Mouse (Mus musculus) lung, postnatal 0 days (tissue): ENCODE results near the gene Nlrc4. TPM values are rescaled to one million over a fixed set of nuclear protein-coding genes. Genes with fewer than 3 reads are reported as not detected.
"Not testable (repeated sequence)": the region's sequence is repeated elsewhere in the genome, so short reads cannot be mapped to it uniquely, and the experiment has no call there.

Experiments used
- ATAC-seq: fragments of 200-750 bp; cut with Nextera tagmentation; 2 replicates; pipeline ENCODE4 v1.8.0; 2017; ENCODE audit warnings: moderate library complexity
- DNase-seq: peaks from one replicate; pipeline ENCODE4 v3.0.0-alpha.2; 2016; ENCODE audit warnings: low spot score
- H3K27ac ChIP-seq: fragments of 300-500 bp; sonication (generic); 2 replicates; pipeline ENCODE4 v1.5.1; 2014; ENCODE audit warnings: antibody characterized with exemption, mild to moderate bottlenecking, low read length, mixed read lengths
- H3K27me3 ChIP-seq: fragments of 300-500 bp; sonication (generic); replicated peaks from 2 replicates; pipeline ENCODE4 v1.6.1; 2014; ENCODE audit warnings: low read length, mixed read lengths; ENCODE audit not compliant: insufficient read depth
- H3K36me3 ChIP-seq: fragments of 300-500 bp; sonication (generic); 2 replicates; pipeline ENCODE4 v1.6.1; 2014; ENCODE audit warnings: low read length, mixed read lengths; ENCODE audit not compliant: insufficient read depth
- H3K4me1 ChIP-seq: fragments of 300-500 bp; sonication (generic); 2 replicates; pipeline ENCODE4 v1.6.1; 2014; ENCODE audit warnings: antibody characterized with exemption, low read depth, low read length, mixed read lengths; ENCODE audit not compliant: insufficient read depth
- H3K4me2 ChIP-seq: fragments of 300-500 bp; sonication (generic); replicated peaks from 2 replicates; pipeline ENCODE4 v1.6.1; 2014; ENCODE audit warnings: low read depth, mild to moderate bottlenecking, low read length, moderate library complexity, mixed read lengths
- H3K4me3 ChIP-seq: fragments of 300-500 bp; sonication (generic); 2 replicates; pipeline ENCODE4 v1.5.1; 2014; ENCODE audit warnings: low read depth, low read length
- H3K9ac ChIP-seq: fragments of 300-500 bp; sonication (generic); replicated peaks from 2 replicates; pipeline ENCODE4 v1.6.1; 2014; ENCODE audit warnings: low read depth, mild to moderate bottlenecking
- H3K9me3 ChIP-seq: fragments of 300-500 bp; sonication (generic); 2 replicates; pipeline ENCODE4 v1.6.1; 2016; ENCODE audit warnings: low read length, mixed read lengths
- CTCF ChIP-seq: IDR thresholded peaks from 2 replicates; pipeline ENCODE4 v1.5.1; 2016; ENCODE audit warnings: antibody characterized with exemption, mild to moderate bottlenecking
- EP300 ChIP-seq: IDR thresholded peaks from 2 replicates; pipeline ENCODE4 v1.6.1; 2016; ENCODE audit warnings: antibody characterized with exemption, mild to moderate bottlenecking, control low read depth
- WGBS: fragments of 180-500 bp; shearing (Covaris S2); extraction: QIAGEN DNeasy Blood & Tissue Kit; methylation state at CpG from one replicate; pipeline ENCODE4 v1.1.7; 2014; 5-methylcytosine and 5-hydroxymethylcytosine counted together
- polyA plus RNA-seq: library from polyadenylated mRNA; unstranded; fragments of >200 nt; fragmentation: Nextera tagmentation; extraction: Ambion mirVana; gene quantifications from 2 replicates; pipeline ENCODE4 v1.2.1, GENCODE M21; 2015

Nlrc4 gene
- polyA plus RNA-seq, 1 experiment from 2014 or later = 0.53 TPM

DNA sequence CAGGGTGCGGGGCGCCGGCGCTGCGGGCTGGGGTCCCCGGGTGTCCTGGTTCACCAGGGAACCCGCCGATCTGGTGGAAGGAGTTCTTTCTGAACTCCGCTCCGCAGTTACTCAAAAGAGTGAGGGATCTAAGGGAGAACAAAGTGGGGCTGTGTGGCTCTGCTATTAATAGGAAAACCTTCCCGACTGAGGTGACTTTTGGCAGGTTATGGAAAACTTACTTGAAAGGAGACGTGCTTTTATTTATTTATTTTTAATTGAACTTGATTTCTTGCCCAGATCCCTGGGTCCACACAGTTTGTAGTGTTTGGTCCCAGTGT is 30.9 kb upstream of the Nlrc4 start:
- DNase-seq (no peak), ATAC-seq (no peak)
- Histone ChIP-seq H3K27ac (peak overlapping the region; percentile 95), H3K4me1 (no peaks in the 10 kb centered on the region; the same call in 1 of the 2 replicates), H3K9me3 (no peaks in the 10 kb centered on the region), H3K4me2 (peak overlapping the region; percentile 57), H3K9ac (peak overlapping the region; percentile 84), H3K4me3 (peak overlapping the region; percentile 75), H3K27me3 (no peaks in the 10 kb centered on the region), H3K36me3 (0 out of 2 replicates have a peak, but pooled peaks cover 3% of the 10 kb centered on the region)
- 2% methylated on average over 12 of the region's 12 CpGs for WGBS
- no peak for TF ChIP-seq CTCF
- TF ChIP-seq EP300 = no peak

- H3K9me3 ChIP-seq = no peaks in the 10 kb centered on the region
- H3K36me3 ChIP-seq = 0 out of 2 replicates have a peak, but pooled peaks cover 3% of the 10 kb centered on the region
- DNase-seq (peak; percentile 97), ATAC-seq (peak; percentile 99)
- peak within 1 kb of the TSS; percentile 75 for H3K4me3 ChIP-seq
- peak within 1 kb of the TSS; percentile 95 for H3K27ac ChIP-seq
- H3K27me3 ChIP-seq = no peaks in the 10 kb centered on the region
- TF ChIP-seq EP300 = peak; percentile 61
- TF ChIP-seq CTCF = no peak
- H3K4me2 ChIP-seq = peak within 1 kb of the TSS; percentile 57
- 6% methylated on average over 32 of the region's 58 CpGs for WGBS
- no peaks in the 10 kb centered on the region; the same call in 1 of the 2 replicates for H3K4me1 ChIP-seq
- peak within 1 kb of the TSS; percentile 84 for H3K9ac ChIP-seq
Measured at GRCm38 (mm10) chr17:74489024-74489900, 30.3 kb upstream of the Nlrc4 start, which contains the start of gene Yipf4. TSS of gene Yipf4 (plus strand) at chr17:74489493.

GRCm38 (mm10) chr17:74480361-74481069 is 21.6 kb upstream of the Nlrc4 start:
- no peak overlapping the region for H3K4me3 ChIP-seq
- H3K27ac ChIP-seq = no peak overlapping the region
- no peak for TF ChIP-seq CTCF
- no peak for TF ChIP-seq EP300
- H3K9me3 ChIP-seq = no peaks in the 10 kb centered on the region
- no peak overlapping the region for H3K4me2 ChIP-seq
- H3K36me3 ChIP-seq = no peaks in the 10 kb centered on the region
- no peak for DNase-seq
- WGBS = 87% methylated on average over 14 of the region's 14 CpGs
- no peak overlapping the region for H3K9ac ChIP-seq
- H3K4me1 ChIP-seq = no peaks in the 10 kb centered on the region
- no peak for ATAC-seq
- H3K27me3 ChIP-seq = no peaks in the 10 kb centered on the region

DNA sequence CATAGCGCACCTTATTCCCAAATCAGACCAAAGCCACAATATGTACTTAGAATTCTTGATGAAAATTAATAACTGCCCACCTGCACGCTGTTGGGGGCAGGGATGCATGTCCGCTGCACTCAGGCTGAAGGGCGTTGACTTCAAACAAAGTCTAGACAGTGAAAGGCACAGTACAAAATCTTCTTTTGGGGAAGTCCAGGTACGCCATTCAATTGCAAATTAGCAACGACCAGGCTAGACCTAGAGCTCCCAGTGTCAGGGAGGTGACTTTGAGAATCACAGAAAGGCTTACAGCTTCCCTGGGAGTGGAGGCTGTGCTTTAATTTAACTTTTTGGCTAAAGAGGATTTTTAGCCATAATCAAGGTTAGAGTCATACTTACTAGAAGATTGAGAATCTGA is 11.2 kb upstream of the Nlrc4 start:
- H3K27me3 ChIP-seq, H3K27ac ChIP-seq, H3K36me3 ChIP-seq, H3K9ac ChIP-seq, H3K4me2 ChIP-seq, DNase-seq, H3K4me1 ChIP-seq, ATAC-seq, H3K9me3 ChIP-seq, H3K4me3 ChIP-seq: not testable (repeated sequence)
- WGBS = 82% methylated on average over 6 of the region's 6 CpGs

GRCm38 (mm10) chr17:74467981-74468380 is 9.0 kb upstream of the Nlrc4 start:
- H3K4me2 ChIP-seq, H3K9ac ChIP-seq, DNase-seq, H3K27me3 ChIP-seq, H3K9me3 ChIP-seq, H3K4me3 ChIP-seq, H3K27ac ChIP-seq, ATAC-seq, H3K36me3 ChIP-seq, H3K4me1 ChIP-seq: not testable (repeated sequence)
- 75% methylated on average over 2 of the region's 2 CpGs for WGBS

DNA sequence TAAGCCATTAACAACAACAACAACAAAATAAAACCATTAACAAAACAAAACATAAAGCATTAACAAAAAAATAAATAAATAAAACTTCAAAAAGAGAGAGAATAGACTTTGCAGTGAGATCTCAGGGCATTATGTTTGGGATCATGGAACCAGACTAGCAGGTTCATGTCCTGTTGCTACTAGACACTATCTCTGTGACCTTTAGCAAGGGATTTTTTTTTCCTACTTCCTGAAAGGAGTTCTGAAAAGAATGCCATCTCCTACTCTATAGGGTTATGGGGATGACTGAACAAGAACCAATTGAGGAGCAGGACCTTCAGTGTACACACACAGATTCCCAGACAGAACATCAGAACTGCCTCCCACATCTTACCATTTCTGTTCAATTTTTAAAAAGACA is 4.6 kb upstream of the Nlrc4 start:
- Histone ChIP-seq H3K4me3 (no peak overlapping the region), H3K4me1 (no peaks in the 10 kb centered on the region), H3K36me3 (no peaks in the 10 kb centered on the region), H3K4me2 (no peak overlapping the region), H3K9ac (no peak overlapping the region), H3K27ac (no peak overlapping the region), H3K27me3 (no peaks in the 10 kb centered on the region), H3K9me3 (no peaks in the 10 kb centered on the region)
- no peak for TF ChIP-seq EP300
- TF ChIP-seq CTCF = no peak
- DNase-seq (no peak), ATAC-seq (no peak)
